Comparison of ENCODE assay signal across 9 mouse cellular contexts in the genomic region with DNA sequence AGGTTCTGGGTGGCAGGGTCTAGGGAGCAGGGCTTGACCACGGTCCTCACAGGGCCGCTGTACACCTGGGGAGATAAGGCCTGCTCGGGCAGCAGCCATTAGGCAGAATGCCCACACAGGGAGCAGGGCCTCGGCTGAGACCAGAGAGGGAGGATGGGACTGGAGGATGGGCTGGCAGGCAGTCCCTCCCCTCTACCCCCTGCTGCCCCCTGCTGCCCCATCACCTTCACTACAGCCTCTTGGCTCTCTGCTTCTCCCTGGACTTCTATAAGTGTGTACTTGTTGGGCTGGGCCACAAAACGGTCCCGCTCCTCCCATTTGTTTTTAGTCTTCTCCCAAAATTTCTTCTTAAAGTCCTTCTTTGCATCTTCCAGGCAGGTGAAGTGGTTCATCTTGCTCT. TPM values are rescaled to one million over a fixed set of nuclear protein-coding genes. Genes with fewer than 3 reads are reported as not detected.
DNase-seq lines count a peak whose midpoint lies in the region; TF ChIP-seq lines count a peak whose summit lies in the region.
"Had no signal": no experiment of that assay in that cellular context is flagged by ENCODE, and none has a peak within 500 bp of the region (broad histone marks: within the 10 kb centered on the region; RNA-seq: fewer than 3 reads in every experiment).

No protein-coding gene starts in this region.

- peak; percentile 45; the same call in 1 of the 2 replicates for TF ChIP-seq CTCF in olfactory bulb, adult 2 months (IDR thresholded peaks at IDR 0.05; ENCODE audit: insufficient read depth, low read depth, low read length)

- H3K27ac ChIP-seq in olfactory bulb, adult 2 months (ENCODE audit: insufficient read depth, low read depth, low read length) = no peak overlapping the region

- peaks cover 46% of the 10 kb centered on the region for H3K4me1 ChIP-seq in olfactory bulb, adult 2 months (ENCODE audit: control insufficient read depth, insufficient read depth, low read length)

- 11% methylated on average over 6 of the region's 6 CpGs for WGBS in olfactory bulb, adult 2 months

- DNase-seq in right cerebral cortex, adult 18-20 months = peak; percentile 46
- DNase-seq in right cerebral cortex, adult 2 months (ENCODE audit: low spot score in 2 of 2) = no peak
- peak; percentile 79 for DNase-seq in cerebellum, adult 8-10 months
- DNase-seq in gastrocnemius, adult 18-20 months (ENCODE audit: low spot score) = peak; percentile 74
- peak; percentile 80 for DNase-seq in induced T-regulatory cell, adult 2 months (ENCODE audit: low read depth)
- peak; percentile 76 to 81 for DNase-seq in lung, adult 18-20 months
- DNase-seq in thymus, postnatal 4 days = peak; percentile 83

- H3K4me3 ChIP-seq in olfactory bulb, adult 2 months (ENCODE audit: insufficient read depth, low read depth, low read length) = no peak overlapping the region

- TF ChIP-seq POLR2A in olfactory bulb, adult 2 months (IDR thresholded peaks at IDR 0.05; ENCODE audit: insufficient read depth, low read depth, low read length) = no peak

RNA-seq across cellular contexts. Expression of a gene that starts 1.3 kb away (rescaled TPM):
- 10 to 100 TPM; 19.8 to 21.7 TPM for total RNA-seq in gastrocnemius, adult 18-20 months (2021)
- not detected in 2 replicates for polyA plus RNA-seq in olfactory bulb, adult 2 months (2012; ENCODE audit: insufficient read depth, insufficient read length, low replicate concordance, missing spikeins)

RNA-seq across cellular contexts. Expression of a gene that starts 2.3 kb away (rescaled TPM):
- 10 to 100 TPM; 68.1 to 69.4 TPM for total RNA-seq in gastrocnemius, adult 18-20 months (2021)
- not detected in 2 replicates for polyA plus RNA-seq in olfactory bulb, adult 2 months (2012; ENCODE audit: insufficient read depth, insufficient read length, low replicate concordance, missing spikeins)

RNA-seq across cellular contexts. Expression of a gene that starts 8.7 kb away (rescaled TPM):
- under 1 TPM; 0.14 to 0.21 TPM for total RNA-seq in gastrocnemius, adult 18-20 months (2021)
- polyA plus RNA-seq in olfactory bulb, adult 2 months (2012; ENCODE audit: insufficient read depth, insufficient read length, low replicate concordance, missing spikeins) = not detected in 2 replicates

RNA-seq across cellular contexts. Expression of a gene that starts 21.4 kb away (rescaled TPM):
- total RNA-seq in gastrocnemius, adult 18-20 months (2021) = 10 to 100 TPM; 54.7 to 69.6 TPM
- polyA plus RNA-seq in olfactory bulb, adult 2 months (2012; ENCODE audit: insufficient read depth, insufficient read length, low replicate concordance, missing spikeins) = not detected in 2 replicates

RNA-seq across cellular contexts. Expression of a gene that starts 25.3 kb away (rescaled TPM):
- not detected for total RNA-seq in gastrocnemius, adult 18-20 months (2021)
- polyA plus RNA-seq in olfactory bulb, adult 2 months (2012; ENCODE audit: insufficient read depth, insufficient read length, low replicate concordance, missing spikeins) = not detected in 2 replicates
- polyA plus RNA-seq: heart, embryonic 16.5 days had no signal

Comparison
In these comparisons a context has a peak if more than half of its experiments do, and no peak if none do; other contexts are left out.
1. DNase-seq: peak in right cerebral cortex, adult 18-20 months (single experiment), cerebellum, adult 8-10 months (single experiment), gastrocnemius, adult 18-20 months (single experiment), induced T-regulatory cell, adult 2 months (single experiment), lung, adult 18-20 months (2 of 2) and thymus, postnatal 4 days (single experiment); none in right cerebral cortex, adult 2 months (0 of 2).